Mouse (Mus musculus): ENCODE data around the gene Eif2ak4.

Gene Eif2ak4

DNA sequence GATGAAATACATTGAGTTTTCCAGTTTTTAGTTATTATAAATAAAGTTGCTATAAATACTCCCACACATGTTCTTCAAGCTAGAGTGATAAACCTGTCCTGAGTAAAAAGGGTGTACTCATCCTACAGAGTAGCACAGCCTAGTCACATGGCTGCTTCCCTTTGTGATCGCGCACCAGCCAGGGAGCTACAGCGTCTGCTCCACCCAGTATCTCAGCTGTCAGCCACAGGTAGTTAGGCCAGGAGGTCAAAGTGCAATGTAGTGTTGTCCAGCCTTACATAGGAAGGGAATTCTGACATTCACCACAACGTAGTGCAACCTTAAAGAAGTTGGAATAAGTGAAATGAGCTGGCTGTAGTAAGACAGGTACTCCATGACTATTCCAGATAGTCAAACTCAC, 17.1 kb downstream of the Eif2ak4 start:
- DNase-seq (ENCODE audit: low spot score in 2 of 2), result no peak

DNA sequence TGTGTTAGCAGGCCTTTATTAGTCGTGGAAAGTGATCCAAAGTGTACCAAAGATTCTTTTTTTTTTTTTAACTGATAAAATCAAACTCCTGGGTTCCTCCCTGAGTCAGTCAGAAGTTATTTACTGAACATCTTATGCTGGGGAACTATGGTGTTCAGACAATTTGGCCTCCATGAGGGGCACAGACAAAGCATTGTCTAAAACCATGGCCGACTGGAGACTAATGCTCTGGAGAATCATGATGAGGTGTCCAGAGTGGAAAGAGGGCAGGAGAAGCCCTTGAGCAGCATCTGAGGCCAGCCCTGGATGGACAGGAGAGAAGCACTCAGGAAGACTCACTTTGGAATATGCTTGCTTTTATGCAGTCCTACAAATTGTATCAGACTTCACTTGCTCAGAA, 18.4 kb downstream of the Eif2ak4 start:
- DNase-seq (ENCODE audit: low spot score in 2 of 2), result no peak

DNA sequence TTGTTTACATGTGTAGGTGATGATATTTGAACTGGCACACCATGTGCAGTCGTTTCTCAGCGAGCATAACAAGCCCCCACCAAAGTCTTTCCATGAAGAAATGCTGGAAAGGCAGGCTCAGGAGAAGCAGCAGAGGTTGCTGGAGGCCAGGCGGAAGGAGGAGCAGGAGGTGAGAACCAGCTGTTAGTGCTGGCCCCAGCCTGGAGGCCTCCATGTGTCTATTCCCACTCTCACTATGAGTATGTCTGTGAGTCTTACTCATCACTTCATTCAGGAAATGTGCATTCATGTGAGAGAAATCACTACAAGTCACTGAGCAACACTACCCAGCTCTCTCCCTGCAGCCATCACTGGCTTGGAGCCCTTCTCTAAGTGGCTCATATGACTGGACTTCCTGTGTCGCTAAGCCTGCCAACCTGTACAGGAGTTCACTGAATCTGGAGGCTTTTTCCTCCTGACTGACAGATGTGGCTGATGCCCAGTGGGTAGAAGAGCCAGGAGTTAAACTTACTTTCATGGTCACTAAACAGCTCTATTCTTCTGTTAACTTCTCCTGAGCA, 20.0 kb downstream of the Eif2ak4 start:
- no peak for DNase-seq (ENCODE audit: low spot score in 2 of 2)

DNA sequence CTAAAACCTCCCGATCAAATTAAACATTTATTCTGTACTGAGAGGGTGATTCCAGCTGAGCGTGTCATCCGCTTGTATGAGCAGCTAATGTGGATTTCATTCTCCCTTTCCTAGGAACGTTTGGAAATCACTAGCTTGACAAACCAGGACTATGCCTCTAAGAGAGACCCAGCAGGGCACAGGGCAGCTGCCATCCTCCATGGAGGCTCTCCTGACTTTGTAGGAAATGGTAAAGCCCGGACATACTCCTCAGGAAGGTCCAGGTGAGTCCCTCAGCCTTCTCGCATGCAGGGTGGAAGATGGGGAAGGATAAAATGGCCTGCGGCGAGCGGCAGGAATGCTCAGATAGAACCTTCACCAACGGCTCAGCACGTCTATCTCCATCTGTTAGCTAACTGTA, 24.4 kb downstream of the Eif2ak4 start:
- no peak for DNase-seq (ENCODE audit: low spot score in 2 of 2)

DNA sequence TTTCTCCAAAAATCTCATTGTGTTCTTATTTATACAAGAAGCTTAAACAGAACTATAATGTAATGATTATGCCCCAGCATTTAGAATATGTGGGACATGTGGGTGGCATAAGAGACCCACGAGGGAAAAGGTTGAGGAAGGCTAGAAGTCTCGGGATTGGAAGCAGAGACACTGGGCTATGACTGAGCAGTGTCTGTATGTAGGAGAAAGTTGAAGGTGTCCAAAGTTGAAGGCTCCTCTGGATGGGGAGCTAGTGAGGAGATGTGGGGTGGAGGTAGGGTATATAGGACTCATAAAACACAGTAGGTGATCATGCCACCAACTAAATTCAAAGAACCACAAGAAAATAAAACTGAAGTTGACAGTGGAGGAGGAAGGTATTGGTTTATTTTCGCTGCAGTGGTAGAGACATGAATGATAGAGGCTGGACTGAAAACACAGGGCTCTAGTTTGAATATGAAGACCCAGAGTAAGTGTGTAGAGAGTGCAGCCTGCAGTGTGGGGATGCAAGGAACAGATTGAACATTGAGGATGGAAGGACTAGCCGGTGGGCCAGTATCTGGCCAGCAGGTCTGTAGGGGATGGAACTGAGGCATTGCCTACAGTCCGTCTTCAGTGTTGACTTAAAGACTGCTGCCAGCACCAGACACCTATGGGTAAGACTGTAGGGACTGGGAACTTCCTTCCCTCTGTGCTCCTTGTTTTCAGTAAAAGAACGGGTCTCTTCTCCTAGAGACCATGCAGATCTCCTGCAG, 27.4 kb downstream of the Eif2ak4 start:
- no peak for DNase-seq (ENCODE audit: low spot score in 2 of 2)

DNA sequence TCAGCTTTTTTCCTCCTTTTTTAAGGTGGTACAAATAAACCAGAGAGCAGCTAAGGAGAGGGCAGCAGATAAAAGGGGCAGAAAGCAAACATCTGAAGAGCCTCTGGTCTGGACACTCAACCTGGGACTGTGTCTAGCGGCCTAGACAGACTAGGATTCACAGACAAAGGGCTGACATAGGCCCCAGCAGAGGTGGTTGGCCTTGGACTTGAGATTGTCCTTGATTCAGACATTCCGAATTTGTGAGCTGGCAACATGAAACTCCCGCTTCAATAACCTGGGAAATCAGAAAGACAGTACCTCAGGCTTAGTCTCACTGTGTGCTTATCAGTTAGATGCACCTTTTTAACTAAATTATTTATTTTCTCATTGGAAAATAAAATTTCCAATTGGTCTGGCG, 29.7 kb downstream of the Eif2ak4 start:
- no peak for DNase-seq (ENCODE audit: low spot score in 2 of 2)

DNA sequence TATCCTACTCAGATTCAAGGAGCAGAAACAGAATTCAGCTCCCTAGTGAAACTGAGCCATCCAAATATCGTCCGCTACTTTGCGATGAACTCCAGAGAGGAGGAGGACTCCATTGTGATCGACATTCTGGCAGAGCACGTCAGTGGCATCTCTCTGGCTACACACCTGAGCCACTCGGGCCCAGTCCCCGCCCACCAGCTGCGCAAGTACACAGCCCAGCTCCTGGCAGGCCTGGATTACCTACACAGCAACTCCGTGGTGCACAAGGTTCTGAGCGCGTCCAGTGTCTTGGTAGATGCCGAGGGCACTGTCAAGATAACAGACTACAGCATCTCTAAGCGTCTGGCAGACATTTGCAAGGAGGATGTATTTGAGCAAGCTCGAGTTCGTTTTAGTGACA, 33.5 kb downstream of the Eif2ak4 start:
- no peak for DNase-seq (ENCODE audit: low spot score in 2 of 2)

DNA sequence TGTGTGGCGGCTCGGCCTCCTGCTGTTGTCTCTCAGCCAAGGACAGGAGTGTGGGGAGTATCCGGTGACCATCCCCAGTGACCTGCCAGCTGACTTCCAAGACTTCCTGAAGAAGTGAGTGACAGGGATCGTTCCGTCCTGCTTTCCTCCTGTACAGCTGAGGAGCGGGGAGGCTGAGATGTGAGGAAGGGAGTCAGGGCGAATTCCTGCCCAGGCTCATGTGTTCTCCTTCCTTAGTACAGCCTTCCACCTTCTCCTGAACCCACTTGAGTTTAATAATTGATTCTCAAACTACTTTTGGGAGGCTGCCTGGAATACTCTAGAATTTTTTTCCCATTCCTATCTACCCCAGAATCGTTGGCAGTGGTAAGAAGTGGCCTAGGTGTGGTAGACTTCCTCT, 34.0 kb downstream of the Eif2ak4 start:
- DNase-seq (ENCODE audit: low spot score in 2 of 2), result no peak

DNA sequence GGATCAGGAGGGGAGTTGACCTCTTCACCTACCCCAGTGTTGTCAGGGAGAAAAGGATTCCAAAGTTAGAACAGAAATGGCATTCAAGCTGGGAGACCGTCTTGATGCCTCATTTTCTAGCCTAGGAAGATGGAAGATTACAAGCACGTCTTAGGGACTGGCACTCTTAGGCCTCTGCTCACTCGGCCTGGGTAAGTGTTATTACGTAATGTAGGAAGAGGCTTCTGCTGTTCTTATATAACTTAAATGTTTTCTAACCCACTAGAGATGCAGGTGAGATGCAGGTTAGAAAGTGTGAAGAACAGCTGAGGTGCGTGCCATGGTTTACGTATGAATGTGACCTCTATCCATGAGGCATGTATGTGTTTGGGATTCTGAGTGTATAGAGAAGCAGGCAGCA, 39.9 kb downstream of the Eif2ak4 start:
- no peak for DNase-seq (ENCODE audit: low spot score in 2 of 2)

DNA sequence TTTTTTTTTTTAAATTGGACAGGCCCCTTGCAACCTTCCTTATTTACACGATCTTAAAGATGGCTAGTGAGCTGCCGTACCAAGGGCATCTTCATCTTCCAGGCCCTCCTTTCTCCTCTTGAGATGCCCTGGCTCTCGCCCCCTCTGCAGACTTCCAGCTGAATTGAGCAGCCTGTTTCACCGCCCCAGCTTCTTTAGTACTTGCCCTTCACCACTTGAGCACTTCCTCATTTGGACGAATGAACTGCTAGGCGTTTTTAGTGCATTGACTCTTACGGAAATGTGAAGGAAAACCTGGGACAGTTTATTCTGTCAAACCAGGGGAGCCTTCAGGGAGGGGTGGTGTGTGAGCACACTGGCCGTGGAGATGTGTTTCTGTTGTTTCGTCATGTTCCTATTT, 40.9 kb downstream of the Eif2ak4 start:
- DNase-seq (ENCODE audit: low spot score in 2 of 2), result no peak

DNA sequence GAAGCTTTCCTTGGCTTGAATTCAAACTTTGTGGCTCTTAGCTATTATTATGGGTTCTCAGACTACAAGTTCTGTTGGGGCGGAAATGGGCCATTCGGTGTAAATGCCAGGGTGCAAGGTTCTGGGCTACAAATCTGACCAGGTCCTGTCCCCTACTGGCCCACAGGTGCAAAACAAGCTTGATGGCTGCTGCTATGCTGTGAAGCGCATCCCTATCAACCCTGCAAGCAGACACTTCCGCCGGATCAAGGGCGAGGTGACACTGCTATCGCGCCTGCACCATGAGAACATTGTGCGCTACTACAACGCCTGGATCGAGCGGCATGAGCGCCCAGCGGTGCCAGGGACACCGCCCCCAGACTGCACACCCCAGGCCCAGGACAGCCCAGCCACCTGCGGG, 42.2 kb downstream of the Eif2ak4 start:
- DNase-seq (ENCODE audit: low spot score in 2 of 2), result no peak

DNA sequence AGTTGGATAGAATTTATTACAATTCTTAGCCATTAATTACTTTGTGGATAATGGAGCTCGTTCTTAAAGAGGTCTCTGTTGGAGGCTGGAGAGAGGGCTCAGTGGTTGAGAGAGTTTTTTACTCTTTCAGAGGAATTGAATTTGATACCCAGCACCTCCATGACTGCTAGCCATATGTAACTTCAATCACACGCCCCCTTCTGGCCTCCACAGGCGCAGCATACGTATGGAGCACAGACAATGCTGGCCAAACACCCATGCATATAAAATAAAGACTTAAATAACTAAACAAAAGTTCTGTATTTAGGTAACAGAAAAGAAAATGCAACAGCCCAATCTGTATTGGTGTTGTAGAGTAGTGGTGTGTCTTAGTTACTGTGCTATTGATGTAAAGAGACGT, 43.2 kb downstream of the Eif2ak4 start:
- DNase-seq (ENCODE audit: low spot score in 2 of 2), result no peak

DNA sequence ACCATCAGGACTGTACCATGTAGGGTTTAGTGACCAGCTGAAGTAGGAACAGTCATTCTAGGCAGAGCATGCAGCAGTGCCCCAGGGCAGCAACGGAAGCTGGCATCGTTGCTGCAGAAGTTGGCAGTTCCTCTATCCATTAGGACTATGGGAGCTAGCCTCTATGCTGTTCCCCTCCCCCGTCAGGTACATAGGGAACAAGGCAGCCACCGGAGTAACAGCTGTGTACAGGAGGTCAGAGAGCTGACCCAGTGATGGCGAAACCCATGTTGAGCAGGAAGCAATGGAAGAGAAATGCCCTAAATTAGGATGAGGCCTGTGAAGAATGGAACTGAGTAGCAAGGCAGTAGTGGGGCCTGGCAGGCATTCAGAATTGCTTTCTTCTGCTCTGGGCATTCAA, 53.8 kb downstream of the Eif2ak4 start:
- DNase-seq (ENCODE audit: low spot score in 2 of 2), result no peak

DNA sequence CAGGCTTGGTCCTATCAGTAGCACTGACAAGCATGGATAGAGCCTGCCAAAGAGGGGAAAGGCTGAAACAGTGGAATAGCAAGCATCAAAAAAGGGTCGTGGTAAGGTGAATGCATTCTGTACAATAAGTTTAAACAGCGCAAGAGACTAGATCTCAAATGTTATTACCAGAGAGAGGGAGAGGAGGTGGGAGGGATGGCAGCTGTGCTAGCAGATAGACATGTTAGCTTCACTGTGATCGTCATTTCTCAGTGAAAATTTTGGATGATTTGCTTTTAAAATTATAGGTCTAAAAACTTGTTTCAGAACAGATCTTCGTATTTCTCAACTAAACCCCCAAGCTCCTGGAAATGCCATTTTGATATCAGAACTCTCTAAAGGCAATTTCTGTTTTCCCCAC, 54.3 kb downstream of the Eif2ak4 start:
- DNase-seq (ENCODE audit: low spot score in 2 of 2), result no peak

DNA sequence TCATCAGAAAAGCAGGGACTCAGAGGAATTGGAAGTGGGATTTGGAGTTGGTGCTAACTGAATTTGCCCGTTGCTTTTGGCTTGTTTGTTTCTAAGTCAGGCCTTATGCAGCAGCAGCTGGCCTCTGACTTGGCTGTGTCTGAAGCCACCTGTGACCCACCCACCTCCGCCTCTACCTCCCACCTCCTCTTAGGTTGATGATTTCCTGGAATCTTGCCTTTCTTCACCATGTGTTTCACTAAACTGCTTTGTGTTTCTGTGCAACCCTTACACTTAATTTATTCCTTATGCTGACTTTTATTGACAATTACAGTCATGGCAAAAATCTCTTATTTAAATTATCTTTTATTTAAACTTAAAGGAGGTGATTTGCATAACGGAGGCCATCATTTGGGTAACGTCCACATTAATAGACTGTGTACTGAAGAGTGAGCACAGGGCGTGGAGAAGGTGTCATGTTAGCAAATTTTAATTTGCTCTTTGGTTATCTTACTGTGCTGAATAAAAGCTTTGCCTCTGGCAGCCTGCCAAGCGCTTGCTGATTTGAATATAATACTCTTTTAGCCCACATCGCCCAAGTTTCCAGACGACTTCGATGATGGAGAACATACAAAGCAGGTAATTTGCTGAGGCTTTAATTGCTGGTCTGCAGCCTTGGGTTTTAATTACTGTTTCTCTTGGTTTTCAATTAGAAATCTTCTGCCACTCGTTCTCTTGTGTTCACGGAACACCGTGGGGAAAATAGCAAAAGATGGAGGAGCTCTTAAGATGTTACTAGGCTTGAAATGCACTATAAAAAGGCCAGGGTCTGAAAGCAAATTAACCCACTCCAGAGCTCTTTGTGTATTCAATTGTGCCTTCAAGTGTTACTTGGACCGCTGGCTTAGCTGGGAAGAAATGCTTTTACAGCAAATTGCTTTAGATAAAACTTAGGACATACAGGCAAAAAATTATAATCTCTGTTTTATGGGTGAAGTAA, 57.6 kb downstream of the Eif2ak4 start:
- DNase-seq (ENCODE audit: low spot score in 2 of 2), result no peak

DNA sequence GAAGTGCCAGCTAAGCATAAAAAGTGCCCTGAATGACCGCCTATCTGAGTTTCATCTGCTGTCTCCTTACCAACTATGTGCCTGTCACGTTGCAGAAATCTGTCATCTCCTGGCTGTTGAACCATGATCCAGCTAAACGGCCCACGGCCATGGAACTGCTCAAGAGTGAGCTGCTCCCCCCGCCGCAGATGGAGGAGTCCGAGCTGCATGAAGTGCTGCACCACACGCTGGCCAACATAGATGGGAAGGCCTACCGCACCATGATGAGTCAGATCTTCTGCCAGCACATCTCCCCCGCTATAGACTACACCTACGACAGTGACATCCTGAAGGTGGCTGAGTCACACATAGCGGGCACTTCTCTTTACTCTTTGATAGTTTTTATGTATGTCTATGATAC, 59.8 kb downstream of the Eif2ak4 start:
- DNase-seq (ENCODE audit: low spot score in 2 of 2), result no peak

DNA sequence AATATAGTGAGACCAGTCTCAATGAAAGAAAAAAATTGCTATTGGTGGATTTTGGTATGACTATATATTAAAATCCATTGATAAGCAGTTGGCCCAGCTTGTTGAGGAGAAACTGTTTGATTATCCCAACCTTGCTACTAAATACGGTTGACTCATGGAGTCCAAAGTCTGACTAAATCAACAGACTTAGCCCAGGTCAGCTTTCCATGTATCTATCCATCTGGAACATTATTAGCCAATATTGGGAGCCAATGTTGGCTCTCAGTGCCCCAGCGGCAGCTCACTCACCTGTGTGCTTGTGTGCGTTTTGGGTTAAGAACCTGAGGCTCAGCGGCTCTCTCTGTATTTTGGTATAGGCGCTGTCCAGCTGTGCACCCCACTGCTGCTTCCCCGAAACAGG, 62.6 kb downstream of the Eif2ak4 start:
- DNase-seq (ENCODE audit: low spot score in 2 of 2), result no peak

DNA sequence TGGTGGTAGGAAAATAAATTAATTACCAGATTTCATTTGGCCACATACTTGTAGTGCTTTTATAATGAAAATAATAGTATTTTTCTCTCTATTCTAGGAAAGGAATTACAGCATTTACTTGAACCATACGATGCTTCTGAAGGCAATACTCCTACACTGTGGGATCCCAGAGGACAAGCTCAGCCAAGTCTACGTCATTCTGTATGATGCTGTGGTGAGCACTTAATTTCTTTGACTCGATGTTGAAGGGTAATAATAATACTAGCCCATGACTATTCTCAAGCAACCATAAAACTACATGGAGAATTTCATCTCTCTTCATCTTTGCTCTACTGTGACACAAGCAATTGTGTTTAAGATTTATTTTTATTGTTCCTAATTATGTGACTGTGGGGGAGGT, 68.6 kb downstream of the Eif2ak4 start:
- no peak for DNase-seq (ENCODE audit: low spot score in 2 of 2)

DNA sequence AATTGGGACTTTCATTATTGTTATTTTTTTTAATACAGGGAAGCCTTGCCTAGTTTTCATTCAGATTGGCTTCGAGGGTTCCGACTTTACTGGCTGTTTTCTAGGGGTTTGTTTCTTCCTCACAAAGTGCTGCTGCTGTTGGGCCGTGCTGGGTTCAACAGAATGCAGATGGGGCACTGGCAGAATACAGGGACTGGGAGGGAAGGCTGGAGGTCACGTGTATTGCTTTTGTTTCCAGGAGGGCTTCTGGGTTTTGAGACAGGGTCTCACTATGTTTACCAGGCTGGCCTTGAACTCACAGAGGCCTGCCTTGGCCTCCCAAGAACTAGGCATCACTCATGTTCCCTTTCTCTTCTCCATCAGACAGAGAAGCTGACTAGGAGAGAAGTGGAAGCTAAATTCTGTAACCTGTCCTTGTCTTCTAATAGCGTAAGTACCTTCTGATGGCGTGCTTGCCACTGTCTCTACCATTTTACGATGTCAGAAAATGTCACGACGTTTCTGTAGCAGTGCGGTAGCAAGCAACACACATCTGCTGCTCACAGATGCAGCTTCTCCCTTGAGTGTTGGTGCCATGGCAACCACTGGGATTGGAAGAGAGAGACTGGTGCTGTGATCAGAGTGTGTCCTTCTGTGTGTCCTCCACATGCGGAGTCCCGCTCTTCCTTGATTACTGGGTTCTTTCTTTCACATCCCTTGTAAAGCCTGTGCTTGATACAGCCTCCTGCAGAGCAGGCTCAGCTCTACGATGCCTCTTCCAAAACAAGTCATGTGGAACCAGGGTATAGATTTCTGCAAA, 69.2 kb downstream of the Eif2ak4 start:
- DNase-seq (ENCODE audit: low spot score in 2 of 2), result no peak

DNA sequence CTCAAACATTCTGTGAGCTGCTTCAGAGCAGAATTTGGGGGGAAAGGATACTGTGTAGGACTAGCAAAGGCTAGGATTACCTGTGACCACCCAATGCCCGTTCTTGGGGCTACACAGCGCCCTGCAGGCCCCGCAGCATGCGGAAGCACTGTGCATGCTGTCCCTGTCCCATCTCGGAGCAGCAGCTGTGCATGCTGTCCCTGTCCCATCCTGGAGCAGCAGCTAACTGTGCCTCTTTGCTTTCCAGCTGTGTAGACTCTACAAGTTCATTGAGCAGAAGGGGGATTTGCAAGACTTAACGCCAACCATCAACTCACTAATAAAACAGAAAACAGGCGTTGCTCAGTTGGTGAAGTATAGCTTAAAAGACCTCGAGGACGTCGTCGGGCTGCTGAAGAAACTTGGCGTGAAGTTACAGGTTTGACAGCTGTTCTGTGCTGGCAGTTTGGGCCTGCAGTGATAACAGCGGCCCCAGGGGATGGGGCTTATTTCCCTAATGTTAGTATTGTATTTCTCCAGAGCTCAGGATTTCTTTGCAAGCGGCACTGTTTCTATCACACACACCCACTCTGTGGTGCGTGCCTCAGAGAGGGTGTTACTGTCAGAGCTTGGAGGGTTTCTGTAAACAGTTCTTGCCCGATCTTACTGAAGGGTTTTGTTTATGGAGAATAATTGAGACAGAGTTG, 73.2 kb downstream of the Eif2ak4 start:
- DNase-seq (ENCODE audit: low spot score in 2 of 2), result no peak

DNA sequence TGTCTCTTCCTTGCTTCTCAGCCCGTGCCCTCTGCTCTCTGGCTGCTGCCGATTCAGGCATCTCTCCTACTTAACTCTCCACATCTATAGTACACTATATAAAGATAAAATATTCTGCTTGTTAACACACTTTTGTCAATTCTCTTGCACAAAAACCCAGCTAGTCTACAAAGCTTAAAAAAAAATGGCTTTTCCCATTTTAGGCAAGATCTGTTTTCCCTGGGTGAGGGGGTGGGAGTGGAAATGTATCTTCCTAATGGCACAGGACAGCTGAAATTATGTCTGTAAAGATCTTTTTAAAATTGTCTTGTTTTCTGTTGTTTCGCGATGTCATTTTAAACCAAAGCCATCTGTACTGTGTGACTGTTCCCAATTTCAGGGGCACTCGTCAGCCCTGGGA, 75.1 kb downstream of the Eif2ak4 start:
- DNase-seq (ENCODE audit: low spot score in 2 of 2), result no peak

Data from urinary bladder, adult 18-20 months (tissue).